Mouse (Mus musculus): ENCODE data around the gene Myrf. TPM values are rescaled to one million over a fixed set of nuclear protein-coding genes. Genes with fewer than 3 reads are reported as not detected.

The Myrf gene
- polyA plus RNA-seq, 1 experiment from 2014 or later: 6.0 TPM

GRCm38 (mm10) chr19:10238477-10238876 lies 2.1 kb downstream of the Myrf start:
- no peaks in the 10 kb centered on the region for H3K27me3 ChIP-seq (ENCODE audit: control insufficient read depth, insufficient read depth, low read depth, low read length)
- no peaks in the 10 kb centered on the region for H3K36me3 ChIP-seq (ENCODE audit: control insufficient read depth, insufficient read depth, low read length)
- 23% methylated on average over 3 of the region's 3 CpGs for WGBS
- H3K4me1 ChIP-seq (replicated peaks; ENCODE audit: control insufficient read depth, insufficient read depth, low read length): peaks cover 18% of the 10 kb centered on the region
- peak; percentile 36 for ATAC-seq (ENCODE audit: low read depth)
- H3K27ac ChIP-seq (ENCODE audit: low read length): no peak overlapping the region
- H3K4me3 ChIP-seq (ENCODE audit: low read length): no peak overlapping the region
- no peak overlapping the region for H3K4me2 ChIP-seq (ENCODE audit: low read depth, low read length)
- H3K9ac ChIP-seq (ENCODE audit: low read length): no peak overlapping the region
- H3K9me3 ChIP-seq (ENCODE audit: control insufficient read depth, low read length): no peaks in the 10 kb centered on the region

- Histone ChIP-seq H3K27me3 (ENCODE audit: control insufficient read depth, insufficient read depth, low read depth, low read length) (no peaks in the 10 kb centered on the region), H3K4me2 (ENCODE audit: low read depth, low read length) (no peak overlapping the region), H3K9ac (ENCODE audit: low read length) (no peak overlapping the region), H3K9me3 (ENCODE audit: control insufficient read depth, low read length) (no peaks in the 10 kb centered on the region), H3K4me3 (ENCODE audit: low read length) (no peak overlapping the region), H3K36me3 (ENCODE audit: control insufficient read depth, insufficient read depth, low read length) (no peaks in the 10 kb centered on the region), H3K4me1 (replicated peaks; ENCODE audit: control insufficient read depth, insufficient read depth, low read length) (peaks cover 18% of the 10 kb centered on the region), H3K27ac (ENCODE audit: low read length) (no peak overlapping the region)
- no peak for ATAC-seq (ENCODE audit: low read depth)
- WGBS: 69% methylated on average over 9 of the region's 9 CpGs
Observed at GRCm38 (mm10) chr19:10235784-10236565, 4.6 kb downstream of the Myrf start.

- H3K4me3 ChIP-seq (ENCODE audit: low read length): no peak overlapping the region
- no peak overlapping the region for H3K9ac ChIP-seq (ENCODE audit: low read length)
- H3K27me3 ChIP-seq (ENCODE audit: control insufficient read depth, insufficient read depth, low read depth, low read length): no peaks in the 10 kb centered on the region
- H3K4me1 ChIP-seq (replicated peaks; ENCODE audit: control insufficient read depth, insufficient read depth, low read length): no peaks in the 10 kb centered on the region
- H3K36me3 ChIP-seq (ENCODE audit: control insufficient read depth, insufficient read depth, low read length): no peaks in the 10 kb centered on the region
- no peak overlapping the region for H3K27ac ChIP-seq (ENCODE audit: low read length)
- H3K4me2 ChIP-seq (ENCODE audit: low read depth, low read length): no peak overlapping the region
- WGBS: 53% methylated on average over 9 of the region's 9 CpGs
- no peak for ATAC-seq (ENCODE audit: low read depth)
- no peaks in the 10 kb centered on the region for H3K9me3 ChIP-seq (ENCODE audit: control insufficient read depth, low read length)
Observed at GRCm38 (mm10) chr19:10232327-10233017, 8.1 kb downstream of the Myrf start.

- no peak for ATAC-seq (ENCODE audit: low read depth)
- WGBS: 39% methylated on average over 5 of the region's 5 CpGs
Observed at GRCm38 (mm10) chr19:10231871-10232270, 8.7 kb downstream of the Myrf start.

GRCm38 (mm10) chr19:10231016-10231415 lies 9.5 kb downstream of the Myrf start:
- Histone ChIP-seq H3K4me3 (ENCODE audit: low read length) (no peak overlapping the region), H3K9ac (ENCODE audit: low read length) (no peak overlapping the region), H3K27me3 (ENCODE audit: control insufficient read depth, insufficient read depth, low read depth, low read length) (no peaks in the 10 kb centered on the region), H3K27ac (ENCODE audit: low read length) (no peak overlapping the region), H3K36me3 (ENCODE audit: control insufficient read depth, insufficient read depth, low read length) (no peaks in the 10 kb centered on the region), H3K9me3 (ENCODE audit: control insufficient read depth, low read length) (no peaks in the 10 kb centered on the region), H3K4me1 (replicated peaks; ENCODE audit: control insufficient read depth, insufficient read depth, low read length) (no peaks in the 10 kb centered on the region), H3K4me2 (ENCODE audit: low read depth, low read length) (no peak overlapping the region)
- peak; percentile 46; the same call in 1 of the 2 replicates for ATAC-seq (ENCODE audit: low read depth)
- 22% methylated on average over 7 of the region's 7 CpGs for WGBS

More at GRCm38 (mm10) chr19:10231871-10232270, 8.7 kb downstream of the Myrf start:
- Histone ChIP-seq H3K27me3 (ENCODE audit: control insufficient read depth, insufficient read depth, low read depth, low read length) (no peaks in the 10 kb centered on the region), H3K36me3 (ENCODE audit: control insufficient read depth, insufficient read depth, low read length) (no peaks in the 10 kb centered on the region), H3K9ac (ENCODE audit: low read length) (no peak overlapping the region), H3K27ac (ENCODE audit: low read length) (no peak overlapping the region), H3K4me3 (ENCODE audit: low read length) (no peak overlapping the region), H3K9me3 (ENCODE audit: control insufficient read depth, low read length) (no peaks in the 10 kb centered on the region), H3K4me2 (ENCODE audit: low read depth, low read length) (no peak overlapping the region), H3K4me1 (replicated peaks; ENCODE audit: control insufficient read depth, insufficient read depth, low read length) (no peaks in the 10 kb centered on the region)

GRCm38 (mm10) chr19:10225767-10226166 lies 14.8 kb downstream of the Myrf start:
- H3K9me3 ChIP-seq (ENCODE audit: control insufficient read depth, low read length): no peaks in the 10 kb centered on the region
- peak overlapping the region; percentile 40 for H3K4me2 ChIP-seq (ENCODE audit: low read depth, low read length)
- peaks cover 15% of the 10 kb centered on the region for H3K4me1 ChIP-seq (replicated peaks; ENCODE audit: control insufficient read depth, insufficient read depth, low read length)
- no peak overlapping the region for H3K4me3 ChIP-seq (ENCODE audit: low read length)
- H3K27me3 ChIP-seq (ENCODE audit: control insufficient read depth, insufficient read depth, low read depth, low read length): no peaks in the 10 kb centered on the region
- H3K27ac ChIP-seq (ENCODE audit: low read length): peak overlapping the region; percentile 56
- 0 out of 2 replicates have a peak, but pooled peaks have one; percentile 50 for ATAC-seq (ENCODE audit: low read depth)
- no peak overlapping the region for H3K9ac ChIP-seq (ENCODE audit: low read length)
- WGBS: 37% methylated on average over 4 of the region's 4 CpGs
- no peaks in the 10 kb centered on the region for H3K36me3 ChIP-seq (ENCODE audit: control insufficient read depth, insufficient read depth, low read length)

- Histone ChIP-seq H3K27me3 (ENCODE audit: control insufficient read depth, insufficient read depth, low read depth, low read length) (no peaks in the 10 kb centered on the region), H3K36me3 (ENCODE audit: control insufficient read depth, insufficient read depth, low read length) (no peaks in the 10 kb centered on the region), H3K27ac (ENCODE audit: low read length) (peak overlapping the region; percentile 56; the same call in 1 of the 2 replicates), H3K9me3 (ENCODE audit: control insufficient read depth, low read length) (no peaks in the 10 kb centered on the region), H3K4me2 (ENCODE audit: low read depth, low read length) (peak overlapping the region; percentile 40), H3K4me1 (replicated peaks; ENCODE audit: control insufficient read depth, insufficient read depth, low read length) (peaks cover 15% of the 10 kb centered on the region), H3K9ac (ENCODE audit: low read length) (peak overlapping the region; percentile 20), H3K4me3 (ENCODE audit: low read length) (peak overlapping the region; percentile 11)
- 12% methylated on average over 26 of the region's 26 CpGs for WGBS
- peak; percentile 50 for ATAC-seq (ENCODE audit: low read depth)
Observed at GRCm38 (mm10) chr19:10224637-10225453, 15.7 kb downstream of the Myrf start.

GRCm38 (mm10) chr19:10223561-10223960 lies 17.0 kb downstream of the Myrf start:
- no peaks in the 10 kb centered on the region for H3K36me3 ChIP-seq (ENCODE audit: control insufficient read depth, insufficient read depth, low read length)
- ATAC-seq (ENCODE audit: low read depth): no peak
- no peaks in the 10 kb centered on the region for H3K27me3 ChIP-seq (ENCODE audit: control insufficient read depth, insufficient read depth, low read depth, low read length)
- H3K9ac ChIP-seq (ENCODE audit: low read length): no peak overlapping the region
- H3K4me1 ChIP-seq (replicated peaks; ENCODE audit: control insufficient read depth, insufficient read depth, low read length): peaks cover 19% of the 10 kb centered on the region
- 62% methylated on average over 4 of the region's 4 CpGs for WGBS
- no peak overlapping the region for H3K27ac ChIP-seq (ENCODE audit: low read length)
- no peak overlapping the region for H3K4me2 ChIP-seq (ENCODE audit: low read depth, low read length)
- H3K9me3 ChIP-seq (ENCODE audit: control insufficient read depth, low read length): no peaks in the 10 kb centered on the region
- no peak overlapping the region for H3K4me3 ChIP-seq (ENCODE audit: low read length)

GRCm38 (mm10) chr19:10222656-10223055 lies 17.9 kb downstream of the Myrf start:
- Histone ChIP-seq H3K4me2 (ENCODE audit: low read depth, low read length) (no peak overlapping the region), H3K27ac (ENCODE audit: low read length) (no peak overlapping the region), H3K36me3 (ENCODE audit: control insufficient read depth, insufficient read depth, low read length) (no peaks in the 10 kb centered on the region), H3K4me1 (replicated peaks; ENCODE audit: control insufficient read depth, insufficient read depth, low read length) (peaks cover 19% of the 10 kb centered on the region), H3K4me3 (ENCODE audit: low read length) (no peak overlapping the region), H3K9me3 (ENCODE audit: control insufficient read depth, low read length) (no peaks in the 10 kb centered on the region), H3K27me3 (ENCODE audit: control insufficient read depth, insufficient read depth, low read depth, low read length) (no peaks in the 10 kb centered on the region), H3K9ac (ENCODE audit: low read length) (no peak overlapping the region)
- ATAC-seq (ENCODE audit: low read depth): no peak
- 17% methylated on average over 8 of the region's 8 CpGs for WGBS

Measured in lung, embryonic 16.5 days (tissue).